Mouse (Mus musculus): ENCODE results near the gene Rnase11.
"Not testable (repeated sequence)": the region's sequence is repeated elsewhere in the genome, so short reads cannot be mapped to it uniquely, and the experiment has no call there.

Rnase11 gene

DNA sequence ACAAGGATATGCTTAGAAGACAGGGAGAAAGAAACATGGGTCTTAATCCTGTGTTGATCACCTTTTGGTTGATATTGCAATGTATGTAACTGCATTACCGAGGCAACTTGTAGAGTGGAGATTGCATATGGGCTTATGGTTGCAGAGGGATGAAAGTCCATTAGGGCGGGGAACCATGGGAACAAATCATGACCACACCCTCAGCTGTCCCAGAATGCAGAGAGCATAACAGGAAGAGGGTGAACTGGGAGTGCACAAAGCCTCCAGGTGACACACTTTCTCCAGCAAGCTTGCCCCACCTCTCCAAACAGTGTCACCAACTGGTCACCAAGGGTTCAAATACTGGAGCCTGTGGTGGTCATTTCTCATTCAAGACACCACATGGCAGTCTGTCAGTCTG, 31.1 kb upstream of the Rnase11 start:
- DNase-seq (ENCODE audit: low spot score in 2 of 2), result no peak

GRCm38 (mm10) chr14:51079180-51079579, 29.2 kb upstream of the Rnase11 start:
- DNase-seq (ENCODE audit: low spot score in 2 of 2), result no peak

DNA sequence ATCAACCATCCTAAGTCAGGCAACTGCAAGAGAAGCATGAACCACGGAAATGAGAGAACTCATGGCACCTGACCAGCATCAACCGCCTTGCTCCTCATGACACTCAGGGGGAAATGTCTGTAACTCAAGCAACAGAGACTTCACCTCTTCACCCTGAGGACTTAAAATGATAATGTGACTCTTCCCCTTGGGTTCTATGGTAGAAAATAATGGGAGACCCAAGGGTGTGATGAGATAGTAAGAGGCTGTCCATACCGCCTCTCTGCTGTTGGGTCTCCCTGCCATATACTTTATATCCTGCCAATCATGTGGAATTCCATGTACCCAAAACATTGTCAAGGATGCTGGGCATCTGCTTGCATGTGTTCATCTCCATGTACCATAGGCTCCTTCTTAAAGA, 24.4 kb upstream of the Rnase11 start, which contains the start of gene Olfr750:
Gene Olfr750, minus strand, starts transcription at position 101 of the 400 bp plus-strand sequence.
- no peak for DNase-seq (ENCODE audit: low spot score in 2 of 2)

- peak in 1 of 2 experiments; percentile 55 for DNase-seq (ENCODE audit: low spot score in 2 of 2)
These were observed 19.7 kb upstream of the Rnase11 start for GRCm38 (mm10) chr14:51069617-51070016.

DNA sequence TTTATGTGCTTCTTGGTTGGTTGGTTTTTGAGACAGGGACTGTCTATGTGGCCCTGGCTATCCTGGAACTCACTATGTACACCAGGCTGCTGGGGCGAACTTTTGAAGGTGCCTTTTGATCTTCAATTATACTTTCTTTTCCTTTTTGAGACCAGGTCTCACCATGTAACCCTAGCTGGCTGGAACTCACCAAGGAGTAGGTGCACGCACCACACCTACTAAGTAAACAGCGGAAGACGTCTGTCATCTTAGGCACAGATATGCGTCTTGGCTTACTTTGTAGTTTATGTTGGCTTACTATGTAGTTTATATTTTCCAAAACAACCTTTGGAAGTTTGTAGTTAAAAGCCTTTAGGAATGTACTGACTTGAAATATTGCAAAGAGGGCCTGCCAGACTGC, 19.0 kb upstream of the Rnase11 start:
- no peak for DNase-seq (ENCODE audit: low spot score in 2 of 2)

- no peak for DNase-seq (ENCODE audit: low spot score in 2 of 2)
These were observed 10.8 kb upstream of the Rnase11 start for GRCm38 (mm10) chr14:51060761-51061160.

DNA sequence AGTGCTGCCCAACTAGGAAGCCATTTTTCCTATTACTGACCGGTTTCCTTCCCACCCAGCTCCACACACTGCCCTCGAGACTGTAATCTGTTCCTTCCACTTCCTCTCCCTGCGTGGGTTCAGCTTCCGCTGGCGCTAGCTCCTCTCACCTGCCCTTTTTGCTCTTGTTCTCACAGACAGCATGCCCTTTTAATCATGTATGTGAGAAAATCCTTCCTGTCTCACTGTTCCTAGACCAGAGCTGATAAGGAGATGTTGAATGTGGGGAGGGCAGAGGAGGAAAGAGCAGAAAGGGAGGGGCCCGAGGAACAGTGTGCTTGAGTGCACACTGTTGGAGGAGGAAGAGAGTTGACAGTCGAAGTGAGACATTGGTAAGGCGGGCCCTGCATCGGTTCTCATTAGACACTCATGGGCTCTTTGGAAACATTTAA, 7.5 kb upstream of the Rnase11 start, which contains the start of gene Rnase12:
Gene Rnase12, minus strand, starts transcription at position 261 of the 431 bp plus-strand sequence.
- DNase-seq (ENCODE audit: low spot score in 2 of 2), result no peak

DNA sequence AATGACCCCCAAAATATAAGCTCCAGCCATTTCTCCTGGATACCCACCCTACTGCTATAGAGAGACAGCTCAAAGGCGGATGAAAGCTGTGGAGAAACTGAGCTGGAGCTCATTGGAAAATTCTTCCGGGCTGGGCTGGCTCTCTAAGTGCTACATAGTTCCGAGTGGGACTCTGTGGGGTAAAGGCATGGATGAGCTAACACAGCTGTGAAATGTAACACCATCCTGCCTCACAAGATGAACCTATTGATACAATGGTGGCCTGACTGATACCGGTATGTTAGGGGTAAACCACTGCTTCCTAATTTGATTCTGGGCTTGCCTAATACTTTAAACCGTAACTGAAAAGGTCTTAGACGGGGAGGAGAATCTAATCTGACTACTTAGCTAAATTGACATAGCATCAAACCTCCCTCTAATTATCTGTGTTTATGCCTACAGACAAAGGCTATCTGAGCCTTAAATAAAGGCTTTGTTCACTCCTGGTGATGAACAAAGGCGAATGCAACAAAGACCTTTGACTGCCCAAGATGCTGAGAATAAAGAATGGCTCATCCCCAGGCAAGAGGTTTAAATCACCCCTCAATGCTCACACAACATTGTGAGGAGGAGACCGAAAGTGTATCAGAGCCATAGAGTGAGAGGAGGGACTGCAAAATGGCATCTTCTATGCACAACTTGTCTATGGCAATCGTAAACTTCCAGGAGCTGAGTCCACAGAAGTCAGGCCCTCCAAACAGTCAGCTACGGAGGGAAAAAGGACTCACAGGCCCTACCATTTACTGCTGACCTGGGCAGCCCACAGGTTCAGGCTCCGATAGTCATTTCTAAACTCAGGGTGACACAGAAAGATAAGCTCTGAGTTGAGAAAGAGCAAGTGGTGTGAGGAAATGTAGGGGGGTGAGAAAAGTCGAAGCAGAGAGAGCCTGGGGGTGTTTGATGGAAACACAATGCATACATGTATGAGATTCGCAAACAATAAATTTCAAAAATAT, 4.6 kb upstream of the Rnase11 start:
- no peak for DNase-seq (ENCODE audit: low spot score in 2 of 2)

- no peak for DNase-seq (ENCODE audit: low spot score in 2 of 2)
These were observed 3.2 kb upstream of the Rnase11 start for GRCm38 (mm10) chr14:51053176-51053575.

- DNase-seq (ENCODE audit: low spot score in 2 of 2), result no peak
These were observed 2.0 kb upstream of the Rnase11 start for GRCm38 (mm10) chr14:51051941-51052340.

DNA sequence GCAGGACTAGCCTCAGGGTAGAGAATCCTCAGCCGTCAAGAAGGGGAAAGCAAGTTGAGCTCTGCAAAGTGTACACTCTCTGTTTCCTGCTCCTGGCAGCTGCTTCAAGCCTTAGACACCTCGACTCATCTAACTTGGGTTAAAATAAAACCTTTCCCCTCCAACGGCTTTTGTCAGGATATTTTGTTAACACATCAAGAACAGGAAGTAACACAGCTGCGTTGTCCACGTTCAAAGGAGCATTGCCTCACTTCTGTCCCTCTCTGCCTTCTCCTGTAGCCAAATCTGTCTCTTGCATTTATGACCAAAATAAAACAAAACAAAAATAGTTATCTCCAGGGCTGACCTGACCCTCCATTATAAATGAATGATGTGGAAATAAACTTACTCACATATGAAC, 2.1 kb downstream of the Rnase11 start:
- no peak for DNase-seq (ENCODE audit: low spot score in 2 of 2)

- DNase-seq (ENCODE audit: low spot score in 2 of 2), result no peak
These were observed 8.2 kb downstream of the Rnase11 start, which contains the start of gene Rnase9 for GRCm38 (mm10) chr14:51041769-51042168. Gene Rnase9, minus strand, starts transcription at chr14:51041869.

DNA sequence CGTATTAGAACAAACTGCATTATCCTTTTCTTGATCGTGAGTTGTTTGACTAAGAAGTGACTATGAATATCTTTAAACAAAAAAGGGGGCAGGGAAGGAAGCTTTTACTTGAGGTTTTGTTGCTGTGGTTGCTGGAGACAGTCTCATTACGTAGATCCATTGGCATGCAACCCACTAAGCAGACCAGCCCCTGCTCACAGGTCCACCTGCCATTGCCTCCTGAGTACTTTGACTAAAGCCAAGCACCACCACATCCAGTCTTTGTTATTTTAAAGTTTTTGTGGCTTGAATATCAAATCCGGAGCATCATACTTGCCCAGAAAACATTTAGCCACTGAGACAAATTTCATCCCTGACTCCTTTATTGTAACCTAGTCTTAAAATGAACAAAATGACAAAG, 13.7 kb downstream of the Rnase11 start:
- no peak for DNase-seq (ENCODE audit: low spot score in 2 of 2)

DNA sequence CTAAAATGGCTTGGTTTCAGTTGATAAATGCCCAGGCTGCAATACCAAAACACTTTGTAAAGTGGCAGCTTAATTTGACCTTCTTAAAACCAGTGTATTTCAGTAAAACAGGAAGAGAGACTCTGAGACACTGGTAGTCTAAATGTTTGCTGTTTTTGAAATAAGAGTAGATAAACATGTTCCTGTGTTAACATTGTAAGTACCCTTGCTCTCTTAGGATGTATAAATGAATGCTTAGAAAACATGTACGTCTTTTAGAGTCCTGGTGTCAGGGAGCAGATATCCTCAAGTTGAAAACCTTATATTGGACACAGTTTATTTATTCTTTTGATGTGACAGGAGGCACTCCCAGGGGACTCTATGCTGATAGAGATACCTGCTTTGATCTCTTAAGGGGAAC, 14.8 kb downstream of the Rnase11 start:
- no peak for DNase-seq (ENCODE audit: low spot score in 2 of 2)

- no peak for DNase-seq (ENCODE audit: low spot score in 2 of 2)
These were observed 22.4 kb downstream of the Rnase11 start for GRCm38 (mm10) chr14:51027387-51028155.

DNA sequence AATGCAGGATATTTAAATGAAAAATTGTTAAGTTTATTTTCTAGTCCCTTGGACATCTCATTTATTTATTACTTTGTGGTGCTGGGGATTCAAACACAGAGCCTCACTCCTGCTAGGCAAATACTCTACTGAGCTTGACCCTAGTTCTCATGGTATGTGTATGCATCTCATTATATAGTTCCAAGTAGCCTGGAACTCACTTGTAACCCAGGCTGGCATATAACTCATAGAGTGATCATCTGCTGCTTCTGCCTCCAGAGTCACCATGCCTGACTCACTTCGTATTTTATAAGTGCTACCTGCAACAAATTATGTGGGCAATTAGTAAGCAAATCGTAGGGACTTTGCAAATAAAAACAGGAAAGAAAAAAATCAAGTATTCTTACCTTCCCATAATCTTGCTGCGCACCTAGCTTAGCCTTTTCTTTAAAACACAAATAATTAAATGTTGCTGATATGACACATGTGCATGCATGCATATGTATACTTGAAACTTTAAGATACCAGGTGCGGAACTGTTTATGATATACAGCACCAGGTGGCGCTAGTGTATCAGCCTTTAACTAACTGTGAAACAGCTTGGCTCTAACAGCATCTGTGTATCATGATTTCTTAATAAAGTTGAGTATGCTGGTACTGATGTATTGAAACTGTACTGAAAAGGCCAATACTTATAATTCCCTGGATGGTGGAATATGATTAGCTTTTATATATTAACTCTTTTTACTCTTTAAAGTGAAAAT, 23.4 kb downstream of the Rnase11 start:
- DNase-seq (ENCODE audit: low spot score in 2 of 2), result peak; percentile 25 to 66

GRCm38 (mm10) chr14:51024820-51025219, 25.1 kb downstream of the Rnase11 start:
- DNase-seq (ENCODE audit: low spot score in 2 of 2), result no peak

- DNase-seq (ENCODE audit: low spot score in 2 of 2), result no peak
These were observed 26.5 kb downstream of the Rnase11 start for GRCm38 (mm10) chr14:51023457-51023856.

DNA sequence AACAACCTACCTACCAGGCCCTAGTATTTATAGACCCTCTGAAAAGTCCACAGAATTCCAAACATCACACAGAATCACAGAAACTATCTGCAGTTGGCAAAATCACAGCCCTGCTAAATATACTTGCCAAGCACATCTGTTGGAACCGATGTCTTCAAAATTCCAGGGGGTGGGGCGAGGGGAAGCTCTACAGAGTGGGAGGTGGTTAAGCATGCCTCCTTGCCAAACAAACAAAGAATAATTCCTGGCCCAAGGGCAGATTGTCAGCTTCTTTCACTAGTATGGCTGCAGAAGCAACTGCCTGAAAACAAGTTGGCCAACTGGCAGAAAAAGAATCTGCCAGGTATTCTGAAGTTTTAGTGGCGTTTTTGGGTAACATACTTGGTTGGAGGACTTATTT, 32.7 kb downstream of the Rnase11 start:
- DNase-seq (ENCODE audit: low spot score in 2 of 2), result no peak

GRCm38 (mm10) chr14:51015780-51016179, 34.2 kb downstream of the Rnase11 start:
- no peak for DNase-seq (ENCODE audit: low spot score in 2 of 2)

- DNase-seq (ENCODE audit: low spot score in 2 of 2), result not testable (repeated sequence)
These were observed 35.2 kb downstream of the Rnase11 start for GRCm38 (mm10) chr14:51014724-51015123.

DNA sequence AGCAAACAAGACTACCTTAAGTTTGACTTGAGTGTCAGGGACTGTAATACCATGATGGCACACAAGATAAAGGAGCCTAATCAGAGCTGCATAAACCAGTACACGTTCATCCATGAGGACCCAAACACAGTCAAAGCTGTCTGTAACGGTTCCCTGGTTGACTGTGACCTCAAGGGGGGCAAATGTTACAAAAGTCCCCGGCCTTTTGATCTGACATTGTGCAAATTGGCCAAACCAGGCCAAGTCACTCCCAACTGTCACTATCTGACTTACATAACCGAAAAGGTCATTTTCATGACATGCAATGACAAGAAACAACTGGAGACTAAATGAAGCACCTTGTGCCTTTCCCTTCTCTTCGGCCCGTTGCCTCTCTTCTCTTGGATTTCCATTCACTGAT, 40.4 kb downstream of the Rnase11 start:
- no peak for DNase-seq (ENCODE audit: low spot score in 2 of 2)

Measured in spleen, postnatal 14 days (tissue).